Mouse (Mus musculus): ENCODE measurements at regions not wholly inside any gene's neighbourhood (a gene's known extent, or its start where the extent isn't known, plus 50 kb on each side); places are given as distances from the start of the nearest gene placed in this dataset.
A peak's percentile ranks its signal among the peaks of the same experiment; 100 is the strongest.

GRCm38 (mm10) chr11:44046083-44046482 lies 145.1 kb upstream of the Adra1b start:
- DNase-seq: peak; percentile 25

GRCm38 (mm10) chr11:44049253-44049976 lies 148.4 kb upstream of the Adra1b start:
- DNase-seq: no peak

GRCm38 (mm10) chr11:44052481-44052880 lies 151.5 kb upstream of the Adra1b start:
- DNase-seq: no peak

GRCm38 (mm10) chr11:44062446-44062845 lies 161.4 kb upstream of the Adra1b start:
- DNase-seq: no peak

GRCm38 (mm10) chr11:44066176-44066575 lies 165.2 kb upstream of the Adra1b start:
- no peak for DNase-seq

GRCm38 (mm10) chr11:44083716-44084115 lies 182.7 kb upstream of the Adra1b start:
- DNase-seq: no peak

GRCm38 (mm10) chr11:44086951-44087350 lies 185.9 kb upstream of the Adra1b start:
- no peak for DNase-seq

GRCm38 (mm10) chr11:44089514-44089913 lies 188.5 kb upstream of the Adra1b start:
- DNase-seq: no peak

- DNase-seq: no peak
Measured at GRCm38 (mm10) chr11:44095280-44095679, 194.3 kb upstream of the Adra1b start.

GRCm38 (mm10) chr11:44103188-44103840 lies 202.3 kb upstream of the Adra1b start:
- DNase-seq: no peak

- DNase-seq: peak; percentile 68
Measured at GRCm38 (mm10) chr11:44103841-44104191, 202.8 kb upstream of the Adra1b start.

GRCm38 (mm10) chr11:44106231-44106630 lies 205.2 kb upstream of the Adra1b start:
- no peak for DNase-seq

- DNase-seq: no peak
Measured at GRCm38 (mm10) chr11:44111525-44111924, 210.5 kb upstream of the Adra1b start.

- peak; percentile 41 for DNase-seq
Measured at GRCm38 (mm10) chr11:44127088-44127487, 226.1 kb upstream of the Adra1b start.

- DNase-seq: no peak
Measured at GRCm38 (mm10) chr11:44128481-44128880, 227.5 kb upstream of the Adra1b start.

- DNase-seq: no peak
Measured at GRCm38 (mm10) chr11:44133244-44133643, 232.2 kb upstream of the Adra1b start.

- DNase-seq: no peak
Measured at GRCm38 (mm10) chr11:44136024-44136423, 235.0 kb upstream of the Adra1b start.

GRCm38 (mm10) chr11:44142996-44143395 lies 242.0 kb upstream of the Adra1b start:
- DNase-seq: no peak

GRCm38 (mm10) chr11:44144477-44144876 lies 243.5 kb upstream of the Adra1b start:
- DNase-seq: no peak

- DNase-seq: no peak
Measured at GRCm38 (mm10) chr11:44146419-44146818, 245.4 kb upstream of the Adra1b start.

- no peak for DNase-seq
Measured at GRCm38 (mm10) chr11:44153576-44153975, 246.3 kb upstream of the Il12b start.

- DNase-seq: no peak
Measured at GRCm38 (mm10) chr11:44155591-44155990, 244.3 kb upstream of the Il12b start.

- peak; percentile 32 for DNase-seq
Measured at GRCm38 (mm10) chr11:44156081-44156480, 243.8 kb upstream of the Il12b start.

- no peak for DNase-seq
Measured at GRCm38 (mm10) chr11:44156490-44157345, 243.1 kb upstream of the Il12b start.

All from retina, postnatal 1 day (tissue).